Mouse (Mus musculus): ENCODE data around the gene Lbp.

DNA sequence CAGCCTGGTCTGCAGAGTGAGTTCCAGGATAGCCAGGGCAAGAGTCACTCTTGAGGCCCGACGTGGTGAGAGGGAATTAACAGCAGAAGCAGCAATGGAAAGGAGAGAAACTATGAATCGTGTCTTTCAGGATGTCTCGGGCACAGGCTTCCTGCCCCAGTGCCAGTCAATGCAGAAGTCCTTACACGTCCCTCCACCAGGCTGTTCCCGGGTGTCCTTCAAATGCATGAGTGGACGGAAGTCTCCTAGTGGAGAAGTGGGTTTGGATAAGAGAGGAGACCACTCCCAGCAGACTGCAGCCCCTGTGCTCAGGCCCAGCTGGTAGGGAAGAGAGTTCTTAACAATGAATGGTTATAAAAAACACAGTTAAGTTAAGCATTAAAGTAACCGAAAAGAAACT is 62.0 kb downstream of the Lbp start:
- TF ChIP-seq GATA1 (IDR thresholded peaks at IDR 0.05; ENCODE audit: borderline replicate concordance, low read length) (no peak), FLI1 (IDR thresholded peaks at IDR 0.05; ENCODE audit: low read length) (no peak)

Measured in megakaryocyte, embryonic 14.5 days (primary cell).